Mouse (Mus musculus) frontal cortex, adult (tissue): ENCODE measurements at regions not wholly inside any gene's neighbourhood (a gene's known extent, or its start where the extent isn't known, plus 50 kb on each side); places are given as distances from the start of the nearest gene placed in this dataset.

Source experiments
- ATAC-seq: cut with Nextera tagmentation; 2 replicates; pipeline ENCODE4 v1.9.2; 2017; ENCODE audit warnings: mild to moderate bottlenecking, moderate library complexity, mixed read lengths; ENCODE audit not compliant: low TSS enrichment

DNA sequence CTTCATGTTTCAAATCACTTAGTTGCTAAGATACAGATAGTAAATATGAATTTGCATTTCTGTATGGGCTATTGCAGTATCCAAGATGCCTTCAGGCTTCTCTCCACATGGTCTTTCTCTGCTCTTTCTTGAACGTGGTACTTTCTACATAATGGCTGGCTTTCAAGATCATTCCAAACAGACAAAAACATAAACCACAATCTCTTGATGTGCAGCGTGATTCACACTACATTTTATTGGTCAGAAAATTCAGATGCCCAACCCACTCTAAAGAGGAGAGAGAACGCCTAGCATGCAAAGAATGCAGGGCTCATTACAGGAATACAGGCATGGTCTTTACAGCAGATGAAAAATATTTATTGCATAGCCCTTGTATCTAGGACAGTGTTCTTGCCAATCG, 235.2 kb downstream of the Papss1 start:
- no peak for ATAC-seq

GRCm38 (mm10) chr3:131801551-131801950, 237.0 kb downstream of the Papss1 start:
- ATAC-seq = no peak

GRCm38 (mm10) chr3:131802841-131803240, 238.3 kb downstream of the Papss1 start:
- no peak for ATAC-seq

DNA sequence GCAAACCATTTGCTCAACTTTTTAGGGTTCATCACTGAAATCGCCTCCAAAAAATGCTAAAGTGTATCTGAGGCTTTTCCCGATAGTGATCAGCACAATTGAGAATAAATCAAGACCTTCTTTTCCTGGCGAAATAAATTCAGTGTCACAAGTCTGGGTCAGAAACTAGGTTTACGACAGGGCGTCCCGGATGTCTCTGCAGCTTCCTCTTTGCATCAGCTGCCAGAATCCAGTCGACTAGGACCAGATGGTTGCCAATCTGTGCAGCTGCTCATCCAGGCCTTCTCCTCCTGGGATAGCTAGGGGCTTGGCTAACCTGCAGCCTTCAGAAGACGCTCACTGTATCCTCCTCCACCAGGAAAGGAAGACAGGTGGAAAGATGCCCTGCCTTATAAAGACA, 243.6 kb downstream of the Papss1 start:
- ATAC-seq = peak; percentile 76

DNA sequence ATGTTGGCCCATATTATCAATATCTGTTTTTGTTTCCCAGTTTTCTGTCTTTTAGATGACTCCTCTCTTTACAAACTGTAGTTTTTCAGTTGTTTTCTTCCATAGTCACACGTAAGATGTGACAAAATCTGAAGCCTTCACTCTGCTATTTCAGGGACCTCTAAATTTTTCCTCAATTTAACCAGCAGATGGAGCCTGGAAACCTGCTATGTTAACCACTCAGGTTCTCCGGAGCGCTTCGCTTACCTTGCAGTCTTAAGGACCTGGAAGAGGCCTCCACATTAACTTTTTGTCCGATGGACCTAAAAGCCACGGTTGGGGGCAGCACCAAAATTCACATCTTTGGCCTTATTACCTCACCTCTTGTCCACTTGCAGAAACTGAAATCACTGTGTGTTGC, 248.4 kb downstream of the Papss1 start:
- peak; percentile 85 for ATAC-seq

DNA sequence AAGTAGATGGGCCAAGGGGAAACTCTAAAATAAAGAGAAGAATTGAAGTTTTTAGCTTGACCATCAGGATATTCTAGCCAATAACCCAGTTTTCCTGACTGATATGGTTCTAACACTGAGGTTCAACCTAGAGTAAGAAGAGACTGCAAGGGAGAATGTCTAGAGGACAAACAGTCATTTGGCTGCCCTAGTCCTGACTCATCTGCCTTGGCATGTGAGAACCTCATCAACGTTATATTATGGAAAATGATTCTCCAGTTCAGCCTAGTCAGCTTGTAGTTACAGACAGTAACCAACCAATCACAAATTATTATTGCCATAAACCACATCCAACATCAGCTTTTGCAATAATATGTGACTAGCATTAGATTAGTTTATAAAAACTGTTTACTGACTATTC, 254.2 kb downstream of the Papss1 start:
- ATAC-seq = no peak

GRCm38 (mm10) chr3:131857442-131857841, 227.7 kb upstream of the Dkk2 start:
- no peak for ATAC-seq

GRCm38 (mm10) chr3:131859083-131859482, 226.0 kb upstream of the Dkk2 start:
- no peak for ATAC-seq

GRCm38 (mm10) chr3:131865106-131865505, 220.0 kb upstream of the Dkk2 start:
- no peak for ATAC-seq

DNA sequence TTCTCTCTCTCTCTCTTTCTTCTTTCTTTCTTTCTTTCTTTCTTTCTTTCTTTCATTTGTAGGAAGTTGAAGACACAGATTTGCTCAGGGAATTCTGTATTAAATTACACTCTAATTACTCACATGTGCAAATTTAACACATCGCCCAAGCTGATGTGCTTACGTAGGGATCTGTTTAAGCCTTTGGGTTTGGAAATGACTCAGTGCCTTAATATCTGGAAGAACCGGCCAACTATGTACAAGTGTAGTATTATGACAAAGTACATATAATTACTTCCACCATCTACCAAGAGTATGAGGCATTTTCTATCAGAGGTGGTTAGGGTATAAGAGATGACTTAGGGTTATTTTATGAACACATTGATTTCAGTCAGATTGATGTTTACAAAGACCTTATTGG, 217.8 kb upstream of the Dkk2 start:
- no peak for ATAC-seq

- ATAC-seq = no peak
Observed at GRCm38 (mm10) chr3:131868219-131868964, 216.7 kb upstream of the Dkk2 start.

- ATAC-seq = no peak
Observed at GRCm38 (mm10) chr3:131869306-131869705, 215.8 kb upstream of the Dkk2 start.

- ATAC-seq = no peak
Observed at GRCm38 (mm10) chr3:131882667-131883066, 202.4 kb upstream of the Dkk2 start.

DNA sequence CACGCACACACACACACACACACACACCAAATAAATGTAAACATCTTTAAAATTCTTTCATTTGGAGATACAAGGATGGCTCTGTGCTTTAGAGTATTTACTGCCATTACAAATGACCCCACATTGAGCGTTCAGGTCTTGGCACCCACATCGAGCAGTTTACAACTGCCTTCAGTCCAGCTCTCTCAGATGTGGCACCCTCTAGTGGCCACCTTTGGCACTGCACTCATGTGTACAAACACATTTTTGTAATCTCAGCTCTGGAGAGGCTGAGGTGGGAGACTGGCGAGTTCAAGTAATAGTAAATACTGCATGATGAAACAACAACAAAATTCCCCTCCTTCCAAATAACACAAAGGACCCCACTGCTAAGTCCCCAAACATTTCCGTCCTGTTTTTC, 198.6 kb upstream of the Dkk2 start:
- ATAC-seq = no peak

DNA sequence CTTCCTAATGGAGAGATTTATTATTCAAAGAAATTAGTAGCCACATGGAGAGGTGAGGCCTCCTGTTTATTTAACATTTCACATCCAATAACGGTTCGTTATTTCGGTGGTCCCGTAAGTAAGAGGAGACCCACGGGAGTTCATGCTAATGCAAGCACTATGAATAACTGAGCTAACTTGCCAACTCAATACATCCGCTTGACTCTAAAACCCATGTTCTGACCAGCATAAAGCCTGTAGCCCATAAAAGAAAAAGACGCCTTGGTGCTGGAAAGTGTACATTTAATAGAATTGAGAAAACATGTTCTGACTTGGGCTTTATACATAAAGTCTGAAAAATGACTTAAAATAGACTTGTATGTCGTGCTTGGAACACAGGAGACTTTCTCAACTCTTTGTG, 198.1 kb upstream of the Dkk2 start:
- no peak for ATAC-seq

DNA sequence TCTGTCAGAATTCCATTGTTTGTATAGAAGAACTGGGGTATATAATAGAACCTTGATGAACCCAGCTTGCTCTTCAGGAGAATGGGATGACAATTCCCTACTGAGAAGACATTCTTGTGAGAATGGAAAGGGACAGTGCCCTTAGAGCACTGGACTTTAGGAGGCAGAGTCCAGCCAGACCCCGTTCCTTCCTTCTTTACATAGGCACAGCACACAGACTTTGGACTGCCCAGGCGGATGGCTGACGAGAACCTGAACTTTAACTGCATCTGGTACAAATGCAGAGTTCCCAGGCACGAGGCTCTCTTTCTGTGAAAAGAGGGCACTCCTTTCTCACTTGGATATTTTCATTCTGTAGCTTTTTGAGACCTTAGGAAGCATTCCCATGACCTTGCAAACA, 197.4 kb upstream of the Dkk2 start:
- no peak for ATAC-seq

DNA sequence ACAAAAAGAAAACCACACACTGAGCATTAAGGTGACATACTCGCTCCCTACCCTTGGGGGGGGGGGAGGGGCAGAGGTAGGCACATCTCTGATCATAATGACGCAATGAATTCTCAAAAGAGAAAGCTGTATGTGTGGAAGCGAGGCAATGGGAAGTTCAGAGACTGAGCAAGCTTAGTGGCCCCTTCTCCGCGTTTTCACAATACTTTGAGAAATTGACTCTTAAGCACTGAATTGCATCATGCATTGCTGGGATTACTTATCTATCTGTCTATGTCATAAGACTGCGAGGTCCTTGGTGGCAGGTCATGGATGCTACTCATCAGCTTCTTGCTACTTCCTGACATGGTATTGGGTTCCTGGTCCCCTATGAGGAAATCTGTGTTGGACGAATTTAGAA, 193.2 kb upstream of the Dkk2 start:
- ATAC-seq = no peak

GRCm38 (mm10) chr3:131893061-131893804, 191.9 kb upstream of the Dkk2 start:
- no peak for ATAC-seq

DNA sequence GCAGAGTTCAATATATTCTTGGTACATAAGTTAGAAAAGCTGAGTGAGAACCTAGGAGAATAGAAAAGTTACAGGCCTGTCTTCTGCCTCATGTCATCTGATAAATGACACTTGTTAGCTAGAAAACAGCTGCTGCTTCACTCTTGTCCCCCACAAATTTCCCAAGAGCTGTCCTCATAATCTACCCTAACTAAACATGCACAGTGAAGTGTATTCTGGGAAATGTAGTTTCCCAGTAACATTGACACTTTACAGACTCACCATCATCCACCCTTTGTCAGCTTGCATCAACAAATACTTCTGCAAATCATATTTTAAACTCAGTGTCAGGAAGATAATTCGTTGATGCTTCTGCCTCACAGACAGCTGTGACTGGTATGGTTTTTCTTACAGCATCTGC, 190.0 kb upstream of the Dkk2 start:
- no peak for ATAC-seq

DNA sequence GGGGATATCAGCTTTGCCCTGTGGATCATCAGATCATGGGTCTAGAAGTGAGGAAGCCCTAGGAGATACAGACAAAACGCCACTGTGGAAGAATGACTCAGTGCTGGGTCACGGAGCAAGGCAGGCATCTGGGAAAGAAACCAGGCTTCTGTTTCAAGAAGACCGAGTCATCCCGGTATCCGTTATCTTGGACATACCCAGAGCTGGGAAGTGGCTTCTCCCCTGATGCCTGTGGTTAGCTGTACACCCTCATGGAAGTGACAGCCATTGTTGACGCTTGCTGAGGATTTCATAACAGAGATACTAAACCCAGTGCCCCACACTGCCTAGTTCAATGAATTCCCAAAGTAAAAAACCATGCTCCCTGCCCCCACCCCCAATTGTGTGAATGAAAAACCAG, 171.6 kb upstream of the Dkk2 start:
- ATAC-seq = no peak

DNA sequence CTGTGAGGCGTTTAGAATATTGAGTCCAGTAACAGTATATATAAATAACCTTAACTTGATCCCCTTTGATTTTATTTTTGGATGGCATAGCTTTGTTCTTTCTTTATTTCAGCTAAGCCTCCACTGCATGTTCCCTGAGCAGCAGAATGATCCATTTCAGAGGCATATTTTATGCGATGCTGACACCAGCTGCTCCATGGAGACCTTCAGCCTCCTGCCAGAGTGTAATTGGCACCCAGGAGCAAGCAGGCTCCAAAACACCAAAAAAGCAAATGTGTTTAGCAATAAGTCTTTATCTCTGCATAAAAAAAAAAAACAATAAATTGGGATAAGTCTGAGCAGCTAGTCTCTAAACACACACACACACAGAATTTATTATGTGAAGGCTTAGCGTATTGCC, 170.7 kb upstream of the Dkk2 start:
- no peak for ATAC-seq

DNA sequence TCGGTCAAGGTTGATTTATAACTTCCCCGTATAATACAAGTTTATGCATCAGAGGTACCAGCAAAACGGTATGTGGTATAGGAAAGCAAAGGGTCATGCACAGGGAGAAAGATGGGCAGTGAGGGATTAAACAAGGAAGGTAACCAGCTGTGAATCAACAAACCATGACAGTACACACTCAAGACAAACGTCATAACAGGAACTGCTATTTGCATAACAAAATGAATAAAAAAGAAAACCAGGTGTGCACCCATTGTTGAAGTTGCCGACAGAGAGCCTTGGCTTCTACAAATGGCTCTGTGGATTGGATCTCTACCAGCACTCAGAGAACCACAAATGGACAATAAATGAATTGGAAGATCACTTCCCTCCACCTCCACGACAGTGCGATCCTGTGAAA, 170.1 kb upstream of the Dkk2 start:
- ATAC-seq = no peak

DNA sequence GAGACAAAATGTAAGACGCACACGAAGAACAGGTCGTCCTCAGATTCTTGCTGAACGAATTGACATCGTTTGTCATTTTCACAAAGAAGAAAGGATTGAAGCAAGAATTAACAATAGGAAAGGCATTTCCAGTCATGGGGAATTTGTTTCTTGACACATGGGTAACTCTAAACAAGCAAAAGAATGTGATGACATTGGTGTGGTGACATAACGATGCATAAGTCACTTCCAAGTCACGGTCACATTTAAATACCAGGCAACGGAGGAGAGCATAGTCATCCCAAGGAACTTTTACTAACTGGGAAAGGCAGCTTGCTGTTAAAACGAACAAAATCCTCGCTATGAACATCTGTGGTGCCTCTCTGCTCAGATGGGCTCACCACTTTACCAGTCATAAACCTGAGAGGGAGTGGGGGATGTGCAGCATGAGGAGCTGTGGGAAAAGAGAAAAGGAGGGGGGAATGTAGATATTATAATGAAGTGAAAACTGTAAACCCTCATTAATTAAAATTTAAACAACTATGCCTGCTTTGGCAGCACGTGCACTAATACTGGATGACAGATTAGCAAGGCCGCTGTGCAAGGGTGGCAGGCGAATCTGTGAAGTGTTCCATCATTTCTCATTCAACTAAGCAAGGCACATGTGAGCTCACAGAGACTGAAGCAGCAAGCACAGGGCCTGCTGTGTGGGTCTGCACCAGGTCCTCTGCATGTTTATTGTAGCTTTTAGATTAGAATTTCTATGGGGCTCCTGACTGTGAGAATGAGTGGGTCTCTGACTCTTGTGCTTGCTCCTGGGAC, 167.2 kb upstream of the Dkk2 start:
- ATAC-seq = no peak
